Mouse (Mus musculus) central nervous system, embryonic 14 days (tissue): ENCODE results near the gene Pth2. TPM values are rescaled to one million over a fixed set of nuclear protein-coding genes. Genes with fewer than 3 reads are reported as not detected.

Source experiments
- polyA plus RNA-seq: library from polyadenylated mRNA; depleted of rRNA; stranded (reverse); fragments of >200 nt; gene quantifications from 2 replicates; pipeline ENCODE4 v1.2.3, GENCODE M21; 2012; rRNA removed

Pth2 gene
- polyA plus RNA-seq: 0.20 and 0.23 TPM in 2 replicates

GRCm38 (mm10) chr7:45180896-45181477 is at the start of gene Pth2:
TSS of gene Pth2 (plus strand) at chr7:45180995.

DNA sequence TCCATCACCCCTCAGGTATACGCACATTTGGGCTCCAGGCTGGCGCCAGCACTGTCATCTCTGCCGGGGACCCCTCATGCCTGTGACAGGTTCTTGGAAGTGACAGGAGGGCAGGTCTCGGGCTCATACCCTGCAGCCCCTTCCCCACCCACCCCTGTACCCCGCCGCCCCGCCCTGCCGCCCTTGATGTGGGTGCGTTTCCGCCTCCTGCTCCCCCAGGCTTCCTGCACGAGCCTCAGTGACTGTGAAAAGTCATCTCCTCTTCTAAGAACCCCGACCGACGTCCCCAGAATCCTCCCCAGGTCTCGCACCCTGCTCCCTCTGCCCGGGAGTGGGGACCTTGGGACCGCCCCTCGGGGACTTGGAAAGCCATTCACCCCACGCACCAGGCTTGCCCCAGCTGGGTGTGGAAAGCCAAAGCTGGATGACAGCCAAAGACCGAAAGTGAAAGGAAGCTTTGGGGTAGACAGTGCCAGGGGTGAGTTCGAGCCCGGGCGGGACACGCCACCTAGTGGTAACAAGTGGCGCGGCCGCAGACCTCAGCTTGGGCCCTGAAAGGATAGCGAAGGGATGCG is 44.7 kb upstream of the Pth2 start, which contains the start of the genes Gm45713 and Flt3l:
Gene Gm45713 (minus strand): TSS at position 239 of the 575 bp plus-strand sequence.
Gene Flt3l (minus strand): TSS at position 440 of the 575 bp plus-strand sequence.

GRCm38 (mm10) chr7:45154096-45154992 is 26.5 kb upstream of the Pth2 start, which contains the start of the genes Pih1d1 and Aldh16a1:
TSS of gene Pih1d1 (plus strand) at chr7:45154303.
TSS of gene Aldh16a1 (minus strand) at chr7:45154584.

DNA sequence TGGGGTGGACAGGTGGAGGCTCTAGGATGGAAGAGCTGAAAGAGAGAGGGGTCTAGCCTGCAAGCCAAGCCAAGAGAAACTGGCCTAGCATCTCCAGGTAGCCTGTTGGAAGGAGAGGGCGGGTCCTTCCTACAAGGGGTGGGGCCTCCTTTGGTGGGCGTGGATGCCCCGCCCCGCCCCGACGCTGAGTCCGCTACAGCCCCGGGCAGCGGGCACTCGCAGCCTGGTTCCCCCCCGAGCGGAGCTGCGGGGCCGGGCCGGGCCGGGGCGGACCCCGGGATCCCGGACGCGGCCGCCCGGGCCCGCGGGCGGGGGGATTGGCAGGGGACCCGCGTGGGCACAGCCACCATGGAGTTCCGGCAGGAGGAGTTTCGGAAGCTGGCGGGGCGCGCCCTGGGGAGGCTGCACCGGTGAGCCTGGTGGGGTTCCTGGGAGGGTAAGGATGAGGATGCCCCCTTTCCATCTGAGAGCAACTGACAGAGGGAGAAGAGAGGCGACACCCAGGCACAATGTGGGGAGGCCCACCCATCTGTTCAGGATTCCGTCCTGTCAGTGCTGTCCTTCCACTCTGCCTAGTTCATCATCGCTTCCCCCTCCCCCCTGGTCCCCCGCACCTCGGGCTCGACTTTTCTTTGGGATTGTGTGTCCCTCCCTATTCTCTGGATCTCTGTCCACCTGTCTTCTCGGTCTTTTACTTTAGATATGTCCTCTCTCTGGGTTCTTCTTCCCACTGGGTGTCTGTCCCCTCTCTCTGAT is 16.9 kb upstream of the Pth2 start, which contains the start of gene Slc17a7:
Gene Slc17a7 (plus strand): TSS at position 215 of the 756 bp plus-strand sequence.

DNA sequence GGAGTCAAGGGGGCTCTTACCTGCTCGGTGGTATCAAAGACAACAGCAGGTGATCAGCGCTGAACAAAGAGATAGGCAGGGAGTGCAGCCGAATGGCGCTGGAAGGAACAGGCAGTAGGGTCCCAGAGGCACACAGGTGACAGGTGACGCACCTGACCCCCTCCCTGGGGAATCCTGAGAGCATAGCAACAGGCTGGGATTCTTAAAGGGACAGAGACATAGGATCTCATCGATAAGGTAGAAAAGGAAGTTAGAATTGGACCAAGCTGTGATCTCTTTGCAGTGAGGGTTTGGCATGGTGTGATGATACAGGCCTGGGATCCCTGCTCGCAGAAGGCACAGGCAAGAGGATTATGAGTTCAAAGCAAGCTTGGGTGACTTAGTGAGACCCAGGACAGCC is 1.3 kb upstream of the Pth2 start, which contains the start of gene Gfy:
Gene Gfy (minus strand): TSS at position 101 of the 400 bp plus-strand sequence.

DNA sequence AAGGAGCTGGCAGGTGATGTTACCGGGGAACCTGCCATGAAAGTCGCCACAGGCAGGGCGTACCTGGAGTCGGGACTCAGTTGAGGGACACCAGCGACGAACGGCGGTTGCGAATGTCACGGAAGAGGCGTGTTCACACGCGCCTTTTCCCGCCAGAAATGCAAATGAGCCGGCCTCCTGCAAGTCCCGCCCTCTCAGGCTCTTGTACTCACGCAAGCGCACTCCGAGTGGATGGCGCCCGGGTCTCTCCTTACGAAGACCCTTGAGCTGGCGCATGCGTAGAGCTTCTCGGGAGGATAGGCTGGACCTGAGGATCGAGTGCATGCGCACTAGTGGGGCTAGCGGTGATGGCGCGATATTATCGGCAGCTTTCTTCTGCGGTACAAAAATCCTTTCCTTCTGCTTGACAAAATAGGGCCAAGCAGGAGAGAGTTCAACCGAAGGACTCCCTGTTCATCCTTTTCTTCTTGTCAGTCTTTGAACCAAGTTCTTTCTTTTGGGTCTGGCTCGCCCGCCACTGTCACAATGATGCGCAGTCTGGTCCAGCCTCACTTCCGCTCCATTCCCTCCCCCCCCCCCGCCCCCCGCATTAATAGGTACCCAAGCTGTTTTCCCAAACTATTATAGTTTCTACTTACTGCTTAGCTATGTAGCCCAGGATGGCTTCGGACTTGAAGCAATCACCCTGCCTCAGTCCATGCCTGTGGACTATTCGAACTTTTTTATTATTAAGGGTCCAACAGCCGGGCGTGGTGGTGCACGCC is 23.8 kb downstream of the Pth2 start, which contains the start of gene Ccdc155:
Gene Ccdc155 (minus strand): TSS at position 513 of the 764 bp plus-strand sequence.

GRCm38 (mm10) chr7:45211851-45212251 is 31.1 kb downstream of the Pth2 start, which contains the start of gene Dkkl1:
TSS of gene Dkkl1 (minus strand) at chr7:45212147.

GRCm38 (mm10) chr7:45215673-45216441 is 35.1 kb downstream of the Pth2 start, which contains the start of gene Tead2:
TSS of gene Tead2 (plus strand) at chr7:45215753.

Other genes starting within 250 kb of the Pth2 start
- gene Tsks, start 237.8 kb upstream of the Pth2 start, polyA plus RNA-seq: 0.04 and 0.23 TPM in 2 replicates
- 110 and 111 TPM in 2 replicates for gene Cpt1c, start 206.1 kb upstream of the Pth2 start, polyA plus RNA-seq
- gene Prmt1, start 194.4 kb upstream of the Pth2 start, polyA plus RNA-seq: 763 and 875 TPM in 2 replicates
- gene Irf3, start 183.3 kb upstream of the Pth2 start, polyA plus RNA-seq: 131 and 137 TPM in 2 replicates
- 31.9 and 33.7 TPM in 2 replicates for gene Bcl2l12, start 182.3 kb upstream of the Pth2 start, polyA plus RNA-seq
- 117 and 120 TPM in 2 replicates for gene Scaf1, start 164.6 kb upstream of the Pth2 start, polyA plus RNA-seq
- gene Rras, start 163.0 kb upstream of the Pth2 start, polyA plus RNA-seq: 18.7 and 27.8 TPM in 2 replicates
- gene Prr12, start 128.1 kb upstream of the Pth2 start, polyA plus RNA-seq: 19.6 and 25.2 TPM in 2 replicates
- 88.9 and 93.3 TPM in 2 replicates for gene Nosip, start 118.6 kb upstream of the Pth2 start, polyA plus RNA-seq
- gene Prrg2, start 118.3 kb upstream of the Pth2 start, polyA plus RNA-seq: 24.3 and 28.4 TPM in 2 replicates
- gene Rcn3, start 88.8 kb upstream of the Pth2 start, polyA plus RNA-seq: 110 and 224 TPM in 2 replicates
- 15.9 and 27.0 TPM in 2 replicates for gene Fcgrt, start 77.1 kb upstream of the Pth2 start, polyA plus RNA-seq
- 611 and 637 TPM in 2 replicates for gene Rps11, start 56.6 kb upstream of the Pth2 start, polyA plus RNA-seq
- gene Rpl13a, start 52.2 kb upstream of the Pth2 start, polyA plus RNA-seq: 2,227 and 2,905 TPM in 2 replicates
- gene Gm45713, start 44.8 kb upstream of the Pth2 start, polyA plus RNA-seq: 0.25 TPM in 2 replicates
- gene Flt3l, start 44.6 kb upstream of the Pth2 start, polyA plus RNA-seq: 7.7 and 10.8 TPM in 2 replicates
- gene Pih1d1, start 26.7 kb upstream of the Pth2 start, polyA plus RNA-seq: 129 and 134 TPM in 2 replicates
- 31.8 and 33.0 TPM in 2 replicates for gene Aldh16a1, start 26.4 kb upstream of the Pth2 start, polyA plus RNA-seq
- gene Slc17a7, start 17.0 kb upstream of the Pth2 start, polyA plus RNA-seq: 12.2 and 25.0 TPM in 2 replicates
- 0.05 and 0.21 TPM in 2 replicates for gene Gfy, start 1.4 kb upstream of the Pth2 start, polyA plus RNA-seq
- 0.88 and 1.1 TPM in 2 replicates for gene Ccdc155, start 23.9 kb downstream of the Pth2 start, polyA plus RNA-seq
- gene Dkkl1, start 31.2 kb downstream of the Pth2 start, polyA plus RNA-seq: 2.0 and 3.2 TPM in 2 replicates
- 257 and 271 TPM in 2 replicates for gene Tead2, start 34.8 kb downstream of the Pth2 start, polyA plus RNA-seq
- 1.6 and 1.8 TPM in 2 replicates for gene Cd37, start 58.1 kb downstream of the Pth2 start, polyA plus RNA-seq
- gene Slc6a16, start 60.1 kb downstream of the Pth2 start, polyA plus RNA-seq: 0.61 and 0.96 TPM in 2 replicates
- not detected in 2 replicates for gene Slc6a21, start 96.5 kb downstream of the Pth2 start, polyA plus RNA-seq
- gene Trpm4, start 152.8 kb downstream of the Pth2 start, polyA plus RNA-seq: 16.8 and 23.9 TPM in 2 replicates
- 1.1 and 3.8 TPM in 2 replicates for gene Hrc, start 154.3 kb downstream of the Pth2 start, polyA plus RNA-seq
- gene Ppfia3, start 186.0 kb downstream of the Pth2 start, polyA plus RNA-seq: 44.2 and 45.9 TPM in 2 replicates
- 14.4 and 15.8 TPM in 2 replicates for gene Lin7b, start 189.6 kb downstream of the Pth2 start, polyA plus RNA-seq
- 864 and 911 TPM in 2 replicates for gene Snrnp70, start 214.7 kb downstream of the Pth2 start, polyA plus RNA-seq
- gene Kcna7, start 224.7 kb downstream of the Pth2 start, polyA plus RNA-seq: not detected in 2 replicates
- 0.10 and 0.91 TPM in 2 replicates for gene Ntf5, start 232.7 kb downstream of the Pth2 start, polyA plus RNA-seq
- 1.1 and 1.3 TPM in 2 replicates for gene Lhb, start 239.8 kb downstream of the Pth2 start, polyA plus RNA-seq